Mouse (Mus musculus) limb, embryonic 14.5 days (tissue): ENCODE results near the gene Osmr. TPM values are rescaled to one million over a fixed set of nuclear protein-coding genes. Genes with fewer than 3 reads are reported as not detected.

ENCODE experiments used
- ATAC-seq: fragments of 200-750 bp; cut with Nextera tagmentation; 2 replicates; pipeline ENCODE4 v1.8.0; 2017; ENCODE audit warnings: low read depth, moderate number of reproducible peaks, moderate TSS enrichment; ENCODE audit not compliant: low FRiP score
- DNase-seq: peaks from one replicate; pipeline ENCODE4 v3.0.0-alpha.2; 2015; ENCODE audit warnings: low spot score
- H3K27ac ChIP-seq: fragments of 300-500 bp; sonication (generic); replicated peaks from 2 replicates; pipeline ENCODE4 v1.5.1; 2014; ENCODE audit warnings: low read depth, mild to moderate bottlenecking, low read length, moderate library complexity, mixed read lengths
- H3K27me3 ChIP-seq: fragments of 300-500 bp; sonication (generic); 2 replicates; pipeline ENCODE4 v1.6.1; 2014; ENCODE audit warnings: low read length, mixed read lengths; ENCODE audit not compliant: control insufficient read depth, insufficient read depth
- H3K36me3 ChIP-seq: fragments of 300-500 bp; sonication (generic); 2 replicates; pipeline ENCODE4 v1.6.1; 2014; ENCODE audit warnings: mild to moderate bottlenecking, low read length, moderate library complexity, mixed read lengths; ENCODE audit not compliant: control insufficient read depth, insufficient read depth
- H3K4me1 ChIP-seq: fragments of 300-500 bp; sonication (generic); 2 replicates; pipeline ENCODE4 v1.6.1; 2014; ENCODE audit warnings: antibody characterized with exemption, low read length, mixed read lengths; ENCODE audit not compliant: control insufficient read depth, insufficient read depth
- H3K4me2 ChIP-seq: fragments of 300-500 bp; sonication (generic); replicated peaks from 2 replicates; pipeline ENCODE4 v1.6.1; 2014; ENCODE audit warnings: low read depth, mild to moderate bottlenecking, low read length, moderate library complexity; ENCODE audit not compliant: severe bottlenecking
- H3K4me3 ChIP-seq: fragments of 300-500 bp; sonication (generic); replicated peaks from 2 replicates; pipeline ENCODE4 v1.5.1; 2014; ENCODE audit warnings: low read length
- H3K9ac ChIP-seq: fragments of 300-500 bp; sonication (generic); 2 replicates; pipeline ENCODE4 v1.6.1; 2014; ENCODE audit warnings: mild to moderate bottlenecking, low read depth, low read length, moderate library complexity; ENCODE audit not compliant: severe bottlenecking
- H3K9me3 ChIP-seq: fragments of 300-500 bp; sonication (generic); 2 replicates; pipeline ENCODE4 v1.6.1; 2016; ENCODE audit warnings: low read length; ENCODE audit not compliant: control insufficient read depth
- POLR2A ChIP-seq: fragments of 200-500 bp; IDR thresholded peaks from 2 replicates; pipeline ENCODE4 v1.8.0; 2012; ENCODE audit warnings: inconsistent platforms, mild to moderate bottlenecking, moderate library complexity, borderline replicate concordance; ENCODE audit not compliant: insufficient read depth, insufficient read length; ENCODE audit errors: extremely low read depth
- WGBS: fragments of 180-500 bp; shearing (Covaris S2); extraction: QIAGEN DNeasy Blood & Tissue Kit; methylation state at CpG from one replicate; pipeline ENCODE4 v1.1.7; 2014; 5-methylcytosine and 5-hydroxymethylcytosine counted together
- polyA plus RNA-seq, 2 experiments: library from polyadenylated mRNA; depleted of rRNA in 1 of 2; stranded (reverse) in 1 of 2; unstranded in 1 of 2; fragments of >200 nt; fragmentation: Nextera tagmentation in 1 of 2; extraction: Ambion mirVana in 1 of 2; gene quantifications; 2 replicates each; pipeline versions ENCODE4 v1.2.1 to v1.2.3; 2012 to 2014

The Osmr gene
- polyA plus RNA-seq, 2 experiments = 2.0 to 2.1 TPM

- Histone ChIP-seq H3K4me2 (no peak overlapping the region), H3K36me3 (no peaks in the 10 kb centered on the region), H3K27ac (no peak overlapping the region), H3K27me3 (no peaks in the 10 kb centered on the region), H3K4me1 (no peaks in the 10 kb centered on the region), H3K9me3 (no peaks in the 10 kb centered on the region), H3K9ac (no peak overlapping the region), H3K4me3 (no peak overlapping the region)
- TF ChIP-seq POLR2A = no peak
- ATAC-seq (no peak), DNase-seq (no peak)
- 83% methylated on average over 6 of the region's 6 CpGs for WGBS
Measured at GRCm38 (mm10) chr15:6884260-6884659, 9.5 kb upstream of the Osmr start.

GRCm38 (mm10) chr15:6883816-6884215 is 9.0 kb upstream of the Osmr start:
- H3K4me2 ChIP-seq = no peak overlapping the region
- no peaks in the 10 kb centered on the region for H3K36me3 ChIP-seq
- TF ChIP-seq POLR2A = no peak
- 64% methylated on average over 5 of the region's 5 CpGs for WGBS
- no peak overlapping the region for H3K9ac ChIP-seq
- DNase-seq = peak; percentile 77
- ATAC-seq = no peak
- no peak overlapping the region for H3K27ac ChIP-seq
- no peaks in the 10 kb centered on the region for H3K9me3 ChIP-seq
- H3K4me3 ChIP-seq = no peak overlapping the region
- H3K27me3 ChIP-seq = no peaks in the 10 kb centered on the region
- no peaks in the 10 kb centered on the region for H3K4me1 ChIP-seq

GRCm38 (mm10) chr15:6883091-6883490 is 8.3 kb upstream of the Osmr start:
- no peak overlapping the region for H3K4me2 ChIP-seq
- no peak overlapping the region for H3K27ac ChIP-seq
- no peak overlapping the region for H3K4me3 ChIP-seq
- H3K4me1 ChIP-seq = no peaks in the 10 kb centered on the region
- no peak for ATAC-seq
- no peaks in the 10 kb centered on the region for H3K9me3 ChIP-seq
- no peak for TF ChIP-seq POLR2A
- H3K36me3 ChIP-seq = no peaks in the 10 kb centered on the region
- DNase-seq = no peak
- 84% methylated on average over 4 of the region's 4 CpGs for WGBS
- no peak overlapping the region for H3K9ac ChIP-seq
- H3K27me3 ChIP-seq = no peaks in the 10 kb centered on the region

DNA sequence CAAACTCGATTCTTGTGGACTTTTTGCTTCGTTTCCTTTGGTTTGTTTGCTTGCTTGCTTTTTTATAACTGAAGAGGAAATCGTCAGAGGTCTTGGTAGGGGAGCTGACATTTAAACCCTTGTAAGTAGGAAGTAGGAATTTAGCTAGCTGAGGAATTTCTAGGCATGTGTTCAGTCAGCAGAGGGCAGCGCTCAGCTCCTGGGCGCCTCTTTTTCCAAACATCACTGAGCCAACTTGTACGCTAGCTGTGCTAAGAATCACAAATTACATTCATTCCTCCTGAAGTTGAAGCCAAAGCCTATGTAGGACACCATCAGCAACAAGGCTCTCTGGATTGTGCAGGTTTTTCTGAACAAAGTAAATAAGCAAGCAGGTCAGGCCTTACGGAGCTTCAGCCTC is 7.4 kb upstream of the Osmr start:
- Histone ChIP-seq H3K4me2 (no peak overlapping the region), H3K4me3 (no peak overlapping the region), H3K9ac (no peak overlapping the region), H3K36me3 (no peaks in the 10 kb centered on the region), H3K27ac (no peak overlapping the region), H3K4me1 (no peaks in the 10 kb centered on the region), H3K9me3 (no peaks in the 10 kb centered on the region), H3K27me3 (no peaks in the 10 kb centered on the region)
- DNase-seq = peak; percentile 30
- no peak for TF ChIP-seq POLR2A
- no peak for ATAC-seq
- WGBS = 42% methylated on average over 7 of the region's 7 CpGs

- Histone ChIP-seq H3K9ac (no peak overlapping the region), H3K27me3 (no peaks in the 10 kb centered on the region), H3K36me3 (no peaks in the 10 kb centered on the region), H3K4me2 (no peak overlapping the region), H3K4me1 (no peaks in the 10 kb centered on the region), H3K9me3 (no peaks in the 10 kb centered on the region), H3K4me3 (no peak overlapping the region), H3K27ac (no peak overlapping the region)
- TF ChIP-seq POLR2A = no peak
- 77% methylated on average over 9 of the region's 9 CpGs for WGBS
- ATAC-seq (no peak), DNase-seq (no peak)
Measured at GRCm38 (mm10) chr15:6881211-6881610, 6.4 kb upstream of the Osmr start.
